Mouse (Mus musculus): ENCODE measurements around the gene Map3k4.

Map3k4 gene

GRCm38 (mm10) chr17:12265969-12266925, 52.3 kb downstream of the Map3k4 start:
- DNase-seq: peak; percentile 62 to 65

DNA sequence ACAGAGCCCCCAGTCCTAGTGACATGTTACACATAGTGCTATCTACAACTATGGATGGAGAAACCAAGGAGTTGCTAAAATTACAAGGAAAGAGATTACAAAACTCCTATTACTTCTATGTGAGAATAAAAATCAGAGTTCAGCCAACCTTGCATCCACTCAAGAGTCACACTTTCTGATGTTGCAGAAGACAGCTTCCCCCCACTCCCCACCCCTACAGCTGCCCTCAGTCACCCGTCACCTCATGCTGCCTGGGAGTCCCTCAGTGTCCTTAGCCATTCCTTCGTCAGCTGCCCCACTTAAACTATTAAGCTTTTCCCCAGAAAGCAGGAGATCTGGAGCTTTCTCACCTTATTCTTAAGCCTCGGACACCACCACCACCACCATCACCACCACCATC, 54.3 kb downstream of the Map3k4 start:
- no peak for DNase-seq

DNA sequence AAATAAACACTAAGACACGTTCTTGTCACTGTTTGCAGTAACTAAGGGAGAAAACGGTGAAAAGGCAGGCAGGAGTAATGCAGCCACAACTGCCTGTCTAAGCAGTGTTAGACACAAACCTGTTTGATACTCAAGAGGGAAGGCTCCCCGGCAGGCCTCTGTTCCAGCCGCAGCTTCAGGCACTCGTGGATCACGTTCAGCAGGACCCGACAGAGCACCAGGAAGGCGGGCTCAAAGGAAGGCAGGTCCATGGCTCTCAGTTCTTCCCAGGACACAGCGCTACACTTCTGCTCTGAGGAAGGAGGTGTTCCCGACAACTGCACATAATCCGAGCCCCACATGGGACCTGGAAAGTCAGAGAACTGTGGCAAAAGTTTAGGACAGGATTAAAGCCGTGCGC, 54.8 kb downstream of the Map3k4 start:
- DNase-seq: no peak

GRCm38 (mm10) chr17:12262851-12263250, 55.7 kb downstream of the Map3k4 start:
- DNase-seq: no peak

DNA sequence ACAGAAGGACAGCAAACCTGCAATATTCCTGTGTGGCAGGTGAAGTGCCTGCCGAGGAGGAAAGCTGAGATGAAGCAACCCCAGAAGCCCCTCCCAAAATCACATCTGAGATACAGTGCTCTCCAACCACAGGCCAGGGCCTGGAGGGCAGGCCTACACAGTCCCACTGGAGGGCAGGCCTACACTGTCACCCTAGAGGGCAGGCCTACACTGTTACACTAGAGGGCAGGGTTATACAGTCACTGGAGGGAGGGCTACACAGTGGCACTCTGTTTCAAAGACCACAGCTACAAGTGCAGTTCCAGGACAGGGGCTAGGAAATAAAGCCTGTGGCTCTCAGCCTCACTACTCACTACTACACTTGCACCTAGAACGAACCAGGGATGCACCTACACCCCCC, 56.7 kb downstream of the Map3k4 start:
- no peak for DNase-seq

DNA sequence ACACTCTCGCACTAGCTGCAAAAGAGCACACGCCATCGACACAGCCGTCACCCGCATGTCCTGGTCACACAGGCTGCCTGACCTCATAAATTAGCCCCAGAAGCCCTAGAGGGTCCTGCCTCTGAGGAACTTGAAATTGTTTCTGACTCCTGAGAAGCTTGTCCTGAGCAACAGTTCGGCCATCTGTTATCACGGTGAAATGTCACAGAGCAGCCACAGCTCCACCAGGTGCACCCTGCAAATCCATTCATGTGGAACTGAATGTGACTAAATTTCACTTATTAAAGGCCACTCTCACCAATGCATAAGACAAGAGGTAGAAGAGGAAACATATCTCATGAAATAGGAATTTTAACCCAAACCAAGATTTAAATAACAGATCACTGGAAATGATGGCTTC, 57.2 kb downstream of the Map3k4 start:
- no peak for DNase-seq

- DNase-seq: no peak
These were observed 58.6 kb downstream of the Map3k4 start for GRCm38 (mm10) chr17:12259957-12260356.

DNA sequence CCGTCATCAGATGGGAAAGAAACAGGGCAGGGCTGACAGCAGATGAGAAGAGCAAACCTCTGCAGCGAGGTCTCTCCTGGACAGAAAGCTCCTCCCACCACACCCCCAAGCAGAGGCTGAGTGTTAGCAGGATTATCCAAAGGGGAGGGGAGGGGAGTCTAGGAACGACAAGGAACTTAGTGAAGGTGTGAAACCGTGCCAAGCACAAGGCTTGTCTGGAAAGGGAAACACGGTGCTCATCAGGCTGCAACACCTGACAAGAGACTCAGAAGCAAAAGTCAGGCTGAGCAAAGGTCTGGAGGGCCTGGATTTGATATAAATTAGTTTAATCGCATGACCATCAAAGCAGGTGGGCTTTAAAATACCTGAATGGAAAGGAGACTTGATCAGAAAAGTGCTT, 60.1 kb downstream of the Map3k4 start:
- DNase-seq: no peak

DNA sequence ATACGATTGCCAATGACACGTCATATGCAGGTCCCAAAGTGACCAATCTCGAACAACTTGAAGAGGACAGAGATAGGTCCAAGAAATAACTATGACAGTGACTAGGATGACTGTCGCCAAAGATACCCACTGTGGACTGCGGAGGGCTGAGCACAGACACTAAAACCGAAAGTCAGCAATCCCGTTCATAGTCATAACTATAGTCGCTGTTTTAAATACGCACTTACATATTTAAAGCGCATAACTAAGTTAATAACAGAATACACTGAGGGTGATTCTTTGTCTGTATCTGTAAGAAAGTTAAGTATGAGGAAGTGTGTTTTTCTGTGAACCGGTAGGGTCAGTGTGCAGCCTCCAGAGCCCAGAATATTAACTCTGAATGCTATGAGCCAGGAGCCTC, 62.5 kb downstream of the Map3k4 start:
- DNase-seq: no peak

GRCm38 (mm10) chr17:12250581-12250980, 68.0 kb downstream of the Map3k4 start:
- no peak for DNase-seq

- peak in 1 of 2 experiments; percentile 33 for DNase-seq
These were observed 68.7 kb downstream of the Map3k4 start for GRCm38 (mm10) chr17:12249783-12250504.

DNA sequence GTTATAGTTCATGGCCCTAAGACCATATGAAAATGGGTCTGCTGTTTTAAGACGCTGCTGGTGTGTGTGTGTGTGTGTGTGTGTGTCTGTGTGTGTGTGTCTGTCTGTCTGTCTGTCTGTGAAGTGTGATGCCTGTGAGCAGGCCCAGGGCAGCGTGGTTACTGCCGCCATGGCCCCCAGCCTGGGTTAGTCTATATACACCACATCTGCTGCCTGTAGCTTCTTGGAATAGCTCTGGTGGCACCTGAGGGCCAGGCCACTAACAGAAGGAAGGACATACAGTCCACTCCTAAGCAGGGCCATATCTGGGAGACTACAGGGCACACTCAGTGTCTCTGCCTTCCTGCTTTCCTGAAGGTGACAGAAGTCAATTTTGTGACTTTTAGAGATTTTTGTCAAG, 77.9 kb downstream of the Map3k4 start:
- DNase-seq: no peak

DNA sequence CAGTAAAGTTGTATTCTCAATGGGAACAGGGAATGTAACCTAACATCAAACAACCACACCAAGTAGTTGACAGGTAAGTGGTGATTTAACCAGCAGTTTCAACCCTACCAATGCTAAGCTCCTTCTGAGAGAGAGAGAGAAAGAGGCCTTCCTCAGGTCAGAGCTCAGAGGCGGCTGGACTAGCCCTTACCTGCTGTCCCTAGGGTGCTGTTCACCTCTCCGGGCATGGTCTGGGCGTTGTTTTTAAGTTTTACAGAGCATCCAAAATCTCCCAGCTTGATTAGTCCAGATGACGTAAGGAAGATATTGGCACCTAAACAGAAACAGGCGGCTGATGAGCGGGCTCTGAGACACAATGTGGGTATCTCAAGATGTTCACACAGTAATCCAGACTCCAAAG, 85.9 kb downstream of the Map3k4 start:
- no peak for DNase-seq

DNA sequence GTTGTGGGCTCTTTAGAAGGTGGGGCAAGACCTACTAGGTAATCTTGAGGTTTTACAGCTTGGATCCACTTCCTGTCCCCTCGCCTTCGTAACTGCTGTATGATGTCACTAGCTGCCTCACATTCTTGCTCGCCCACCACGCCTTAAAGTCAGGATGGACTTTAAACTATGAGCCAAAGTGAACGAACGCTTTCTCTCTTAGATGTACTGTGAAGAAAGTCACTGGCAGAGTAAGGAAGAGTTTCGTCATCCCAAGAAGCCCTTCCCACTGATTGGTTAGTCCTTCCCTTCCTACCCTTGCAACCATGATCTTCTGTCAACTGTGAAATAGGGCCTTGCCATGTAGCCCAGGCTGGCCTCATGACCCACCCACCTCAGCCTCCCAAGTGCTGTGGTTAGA, 87.5 kb downstream of the Map3k4 start:
- DNase-seq: no peak

DNA sequence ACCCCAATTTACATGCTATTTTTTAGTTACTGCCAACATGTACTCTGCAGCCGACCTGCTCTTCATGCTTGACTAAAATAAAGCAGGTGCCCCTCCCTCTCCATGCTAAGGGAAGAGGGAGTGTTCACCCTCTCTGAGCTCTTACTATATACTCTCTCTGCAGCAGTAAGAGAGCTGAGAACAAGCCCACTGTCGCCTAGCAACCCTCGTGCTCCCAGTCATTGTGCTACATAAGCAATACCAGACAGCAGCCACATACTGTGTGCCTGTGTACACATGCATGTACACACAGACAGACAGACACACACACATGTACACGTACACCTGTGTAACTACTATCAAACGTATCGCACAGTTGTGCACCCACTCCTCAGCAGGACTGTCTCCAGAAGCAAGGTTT, 88.4 kb downstream of the Map3k4 start:
- no peak for DNase-seq

DNA sequence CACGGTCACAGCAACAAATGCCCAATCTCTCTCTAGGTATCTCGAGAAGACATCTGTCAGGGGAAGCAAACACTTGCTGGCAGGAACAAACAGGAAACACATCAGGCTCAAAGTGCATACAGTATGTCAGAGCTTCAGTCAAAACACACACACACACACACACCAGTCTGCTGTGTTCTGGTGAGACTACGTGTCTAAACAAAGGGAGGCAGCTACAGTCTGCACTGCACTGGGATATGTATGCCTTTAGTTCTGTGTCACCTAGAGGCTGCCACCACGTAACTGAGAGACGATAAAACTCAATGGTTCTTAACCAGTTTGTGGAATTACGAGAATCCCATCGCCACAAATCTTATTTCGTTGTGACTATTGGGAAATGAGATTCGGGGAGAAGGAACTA, 88.8 kb downstream of the Map3k4 start:
- DNase-seq: no peak

DNA sequence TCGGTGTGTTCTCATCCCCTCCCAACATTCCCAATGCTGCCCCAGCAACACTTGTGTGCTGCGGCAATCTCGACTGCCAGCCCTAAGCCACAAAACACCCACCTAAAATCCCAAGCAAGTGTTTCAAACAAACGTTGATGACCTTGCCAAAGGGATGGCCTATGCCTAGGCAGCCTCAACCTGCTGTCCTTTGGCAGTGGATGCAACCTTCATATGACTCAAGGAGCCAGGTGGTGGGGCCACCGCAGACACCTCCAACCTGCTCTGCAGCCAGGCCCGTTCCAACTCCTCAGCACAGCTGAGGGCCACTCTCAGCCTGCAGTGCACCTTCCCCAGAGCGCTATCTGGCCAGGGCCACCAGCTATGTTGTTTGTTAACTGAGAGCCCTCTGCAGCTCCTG, 90.1 kb downstream of the Map3k4 start:
- peak in 1 of 2 experiments; percentile 52 for DNase-seq

GRCm38 (mm10) chr17:12228001-12228400, 90.6 kb downstream of the Map3k4 start:
- DNase-seq: peak; percentile 69 to 77

DNA sequence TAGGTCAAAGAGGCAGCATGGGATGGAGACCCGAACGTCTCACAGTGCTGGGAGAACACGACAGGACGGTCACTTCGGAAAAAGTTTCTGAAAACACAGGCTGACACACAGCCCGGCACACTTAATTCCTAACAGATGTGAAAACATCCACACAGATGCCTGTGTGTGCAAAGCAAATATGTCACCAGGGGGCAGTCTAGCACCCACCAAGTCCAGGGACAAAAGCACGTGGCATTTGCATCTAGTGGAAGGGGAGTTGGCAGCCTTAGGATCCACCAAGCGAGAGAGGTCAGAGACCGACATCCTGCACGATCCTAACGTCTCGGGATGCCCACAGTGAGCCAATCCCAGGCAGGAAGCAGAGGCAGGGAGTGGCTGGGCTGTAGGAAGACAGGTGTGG, 92.0 kb downstream of the Map3k4 start:
- peak in 1 of 2 experiments; percentile 59 for DNase-seq

DNA sequence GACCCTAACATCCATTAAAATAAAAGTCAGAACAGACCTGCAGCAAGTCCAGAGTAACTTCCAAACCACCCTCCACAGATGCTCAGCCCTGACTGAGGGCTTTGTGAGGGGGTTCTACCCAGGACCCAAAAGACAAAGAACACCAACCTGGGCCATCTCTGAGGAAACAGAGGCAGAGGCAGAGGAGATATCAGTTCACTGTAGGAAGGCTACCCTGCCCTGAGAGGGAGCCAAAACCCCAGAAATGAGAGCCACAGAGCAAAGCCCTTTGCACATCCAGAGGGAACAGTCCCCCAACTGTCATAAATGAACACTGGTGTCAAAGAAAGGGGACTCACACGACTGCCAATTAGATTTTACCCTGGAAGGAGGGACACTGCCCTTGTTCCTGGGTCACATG, 93.4 kb downstream of the Map3k4 start:
- DNase-seq: peak; percentile 65 to 68

DNA sequence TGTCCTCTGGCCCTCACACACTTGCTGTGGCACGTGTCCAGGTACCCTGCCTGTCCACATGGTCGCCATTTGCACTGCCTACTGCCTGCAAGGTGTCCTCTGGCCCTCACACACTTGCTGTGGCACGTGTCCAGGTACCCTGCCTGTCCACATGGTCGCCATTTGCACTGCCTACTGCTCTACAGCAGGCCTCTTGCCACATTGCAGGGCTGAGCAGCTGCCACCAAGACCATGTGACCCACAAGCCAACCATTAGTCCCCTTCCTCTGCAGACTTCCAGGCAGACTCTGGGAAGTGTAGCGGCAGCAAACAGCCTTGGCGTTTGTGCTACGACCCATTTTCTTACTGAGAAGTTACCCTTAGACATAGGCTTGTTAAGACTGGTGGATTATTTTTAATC, 94.0 kb downstream of the Map3k4 start:
- peak; percentile 85 to 91 for DNase-seq

- peak; percentile 71 to 73 for DNase-seq
These were observed 94.5 kb downstream of the Map3k4 start for GRCm38 (mm10) chr17:12224145-12224544.

- DNase-seq: peak in 1 of 2 experiments; percentile 52
These were observed 94.9 kb downstream of the Map3k4 start for GRCm38 (mm10) chr17:12223682-12224081.

- peak; percentile 66 to 83 for DNase-seq
These were observed 96.7 kb downstream of the Map3k4 start for GRCm38 (mm10) chr17:12221926-12222325.

Data from cerebellum, postnatal 10 days (tissue).